Mouse (Mus musculus): Measurements from ENCODE around the gene Dmc1. TPM values are rescaled to one million over a fixed set of nuclear protein-coding genes. Genes with fewer than 3 reads are reported as not detected.

Dmc1 gene
- total RNA-seq, 2 experiments from 2014 or later: not detected

DNA sequence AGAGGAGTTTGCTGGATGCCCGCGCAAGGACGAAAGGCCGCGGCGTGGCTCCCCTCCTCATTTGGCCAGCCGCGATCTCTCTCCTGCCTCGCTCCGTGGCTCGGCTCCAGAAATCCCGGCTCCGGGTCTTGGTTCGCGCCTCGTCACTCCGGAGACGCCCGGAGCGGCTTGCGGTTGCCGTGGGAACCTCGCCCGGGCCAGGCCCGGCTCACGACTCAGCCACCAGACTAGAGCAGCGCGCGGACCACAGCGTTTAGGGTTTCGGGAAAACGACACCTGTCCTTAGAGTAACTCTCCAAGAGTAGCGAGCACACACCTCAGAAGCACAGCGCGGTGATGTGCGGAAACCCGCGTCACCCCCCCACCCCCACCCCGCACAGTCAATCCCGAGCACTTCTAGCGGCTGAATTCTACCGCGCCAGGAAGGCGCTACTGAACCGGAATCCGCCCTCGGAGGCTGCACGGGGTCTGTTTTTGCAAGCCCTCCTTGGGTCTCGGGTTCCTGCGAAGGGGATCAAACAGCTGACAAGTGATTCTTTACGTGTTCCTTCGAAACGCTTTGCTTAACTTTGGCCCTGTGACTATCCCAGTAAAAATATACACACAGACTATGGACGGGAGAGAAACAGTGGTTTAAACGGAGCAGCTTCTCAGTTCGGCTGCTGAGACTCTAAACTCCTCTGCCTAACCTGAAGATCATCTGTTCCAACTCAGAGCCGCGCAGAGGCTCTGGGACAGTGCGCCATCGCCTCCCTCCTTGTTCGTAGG lies 93.2 kb downstream of the Dmc1 start:
- peak; percentile 78 for DNase-seq (ENCODE audit: low spot score)

Small RNA genes lying within 50 kb of the gene (microRNA-seq; reads per million reads assigned to microRNA genes)
- gene Gm27903: not detected

Other genes with a start within 250 kb of the Dmc1 start
- gene Tmem184b, start 201.5 kb downstream of the Dmc1 start, total RNA-seq (2021): 10 to 100 TPM; 23.6 to 31.2 TPM
- gene Csnk1e, start 149.5 kb downstream of the Dmc1 start, total RNA-seq (2021): 10 to 100 TPM; 45.4 to 48.0 TPM
- not detected for gene Kcnj4, start 99.9 kb downstream of the Dmc1 start, total RNA-seq (2021)
- gene Kdelr3, start 88.7 kb downstream of the Dmc1 start, total RNA-seq (2021): 1 to 10 TPM; 1.3 to 2.0 TPM
- 10 to 100 TPM; 52.5 to 75.6 TPM for gene Ddx17, start 58.4 kb downstream of the Dmc1 start, total RNA-seq (2021)
- under 1 TPM; 0.46 to 0.69 TPM for gene Fam227a, start 53.8 kb upstream of the Dmc1 start, total RNA-seq (2021)
- gene Cby1, start 54.1 kb upstream of the Dmc1 start, total RNA-seq (2021): 10 to 100 TPM; 13.4 to 15.2 TPM
- 10 to 100 TPM; 57.0 to 60.2 TPM for gene Tomm22, start 65.8 kb upstream of the Dmc1 start, total RNA-seq (2021)
- 10 to 100 TPM; 13.9 to 17.6 TPM for gene Josd1, start 82.8 kb upstream of the Dmc1 start, total RNA-seq (2021)
- gene Gtpbp1, start 85.7 kb upstream of the Dmc1 start, total RNA-seq (2021): 10 to 100 TPM; 25.2 to 28.1 TPM
- 10 to 100 TPM; 79.0 to 81.8 TPM for gene Sun2, start 137.4 kb upstream of the Dmc1 start, total RNA-seq (2021)
- 1 to 10 TPM; 5.7 to 6.5 TPM for gene Dnal4, start 172.7 kb upstream of the Dmc1 start, total RNA-seq (2021)
- under 1 TPM; 0.50 to 0.76 TPM for gene Nptxr, start 199.7 kb upstream of the Dmc1 start, total RNA-seq (2021)
- under 1 TPM in 1 of 2 experiments, not detected in 1; 0.55 TPM for gene Npcd, start 229.1 kb upstream of the Dmc1 start, total RNA-seq (2021)
- gene Cbx6, start 229.6 kb upstream of the Dmc1 start, total RNA-seq (2021): 1 to 10 TPM; 7.0 to 7.8 TPM

Measured in gastrocnemius, adult 18-20 months (tissue).